Mouse (Mus musculus): Measurements from ENCODE around the gene Slc6a18. TPM values are rescaled to one million over a fixed set of nuclear protein-coding genes. Genes with fewer than 3 reads are reported as not detected.

Gene Slc6a18
- not detected for total RNA-seq (2023)

GRCm38 (mm10) chr13:73677853-73678252, at the start of gene Slc6a18:
Gene Slc6a18 (minus strand): TSS chr13:73678023.

GRCm38 (mm10) chr13:73704694-73705325, 27.0 kb upstream of the Slc6a18 start, which contains the start of gene Slc6a19:
Gene Slc6a19 (minus strand): TSS chr13:73704865.

GRCm38 (mm10) chr13:73626745-73627549, 50.9 kb downstream of the Slc6a18 start, which contains the start of gene Tert:
Gene Tert (plus strand): TSS chr13:73626911.

Other genes with a start within 250 kb of the Slc6a18 start
- gene Lpcat1, start 210.8 kb downstream of the Slc6a18 start, total RNA-seq (2023), result 10 to 100 TPM; 32.4 to 38.4 TPM
- gene Slc6a3, start 141.3 kb downstream of the Slc6a18 start, total RNA-seq (2023), result not detected
- gene Clptm1l, start 74.0 kb downstream of the Slc6a18 start, total RNA-seq (2023), result 100 to 1,000 TPM; 113 to 143 TPM
- not detected for gene Tert, start 51.1 kb downstream of the Slc6a18 start, total RNA-seq (2023)
- gene Slc6a19, start 26.8 kb upstream of the Slc6a18 start, total RNA-seq (2023), result 1 to 10 TPM in 1 of 2 experiments, not detected in 1; 1.2 TPM
- 10 to 100 TPM; 21.9 to 26.2 TPM for gene Slc12a7, start 55.1 kb upstream of the Slc6a18 start, total RNA-seq (2023)
- gene Nkd2, start 169.6 kb upstream of the Slc6a18 start, total RNA-seq (2023), result not detected